In genomic region chr9:124442533-124442855, GRCm38 (mm10) we compare ENCODE assay signal across 10 mouse cellular contexts. TPM values are rescaled to one million over a fixed set of nuclear protein-coding genes. Genes with fewer than 3 reads are reported as not detected.
A peak's percentile ranks its signal among the peaks of the same experiment; 100 is the strongest.
DNase-seq lines count a peak whose midpoint lies in the region; ATAC-seq and TF ChIP-seq lines count a peak whose summit lies in the region.
"Had no signal": no experiment of that assay in that cellular context is flagged by ENCODE, and none has a peak within 500 bp of the region (broad histone marks: within the 10 kb centered on the region; RNA-seq: fewer than 3 reads in every experiment).

No protein-coding gene starts in this region.

- peaks cover 39% of the 10 kb centered on the region for H3K36me3 ChIP-seq in heart, embryonic 13.5 days
- H3K36me3 ChIP-seq in liver, embryonic 11.5 days (ENCODE audit: control insufficient read depth, insufficient read depth, low read length): peaks cover 37% of the 10 kb centered on the region

- peaks cover 32% of the 10 kb centered on the region for H3K9me3 ChIP-seq in heart, embryonic 13.5 days
- H3K9me3 ChIP-seq in liver, embryonic 11.5 days (ENCODE audit: control insufficient read depth, low read length): peaks cover 32% of the 10 kb centered on the region

- no peak for TF ChIP-seq CTCF in brain, embryonic 14.5 days (IDR thresholded peaks at IDR 0.05; ENCODE audit: borderline replicate concordance, extremely low read depth, insufficient read depth, insufficient read length)

- H3K9ac ChIP-seq in heart, embryonic 13.5 days: no peak overlapping the region
- no peak overlapping the region for H3K9ac ChIP-seq in liver, embryonic 11.5 days (ENCODE audit: low read depth, low read length)

- DNase-seq in frontal cortex, adult 2 months (ENCODE audit: extremely low spot score in 1 of 2, low spot score in 1 of 2): peak; percentile 0 to 5
- DNase-seq in 3134 (ENCODE audit: extremely low read depth, insufficient read length, low spot score) (peak; percentile 43), adipocyte (ENCODE audit: low spot score) (no peak)
- DNase-seq in brain, embryonic 14.5 days (ENCODE audit: low read depth): peak; percentile 6
- DNase-seq in liver, embryonic 11.5 days (ENCODE audit: low spot score): no peak
- DNase-seq in testis, postnatal 14 days (ENCODE audit: low spot score): peak; percentile 77

- no peak overlapping the region for H3K4me2 ChIP-seq in heart, embryonic 13.5 days
- no peak overlapping the region for H3K4me2 ChIP-seq in liver, embryonic 11.5 days

- WGBS in heart, embryonic 13.5 days: 96% methylated on average over 15 of the region's 15 CpGs
- WGBS in liver, embryonic 11.5 days: 95% methylated on average over 15 of the region's 15 CpGs

- H3K27me3 ChIP-seq in heart, embryonic 13.5 days (replicated peaks): no peaks in the 10 kb centered on the region
- H3K27me3 ChIP-seq in liver, embryonic 11.5 days (replicated peaks; ENCODE audit: control insufficient read depth, insufficient read depth, low read length): no peaks in the 10 kb centered on the region

- no peaks in the 10 kb centered on the region for H3K4me1 ChIP-seq in heart, embryonic 13.5 days
- no peaks in the 10 kb centered on the region for H3K4me1 ChIP-seq in liver, embryonic 11.5 days (replicated peaks; ENCODE audit: control insufficient read depth, insufficient read depth, low read length)

- no peak overlapping the region for H3K4me3 ChIP-seq in heart, embryonic 13.5 days
- no peak overlapping the region for H3K4me3 ChIP-seq in liver, embryonic 11.5 days (ENCODE audit: low read depth, low read length)
- H3K4me3 ChIP-seq: erythroblast, embryonic 14.5 days had no signal

- no peak for ATAC-seq in frontal cortex, adult (ENCODE audit: low TSS enrichment)
- ATAC-seq in heart, embryonic 13.5 days (ENCODE audit: extremely low read depth, insufficient number of reproducible peaks, low FRiP score, low TSS enrichment): 0 out of 2 replicates have a peak, but pooled peaks have one; percentile 27
- ATAC-seq in liver, embryonic 11.5 days (replicated peaks; ENCODE audit: low FRiP score): peak; percentile 37; the same call in 1 of the 2 replicates

- H3K27ac ChIP-seq in heart, embryonic 13.5 days (replicated peaks): no peak overlapping the region
- H3K27ac ChIP-seq in liver, embryonic 11.5 days (ENCODE audit: low read depth, low read length): no peak overlapping the region
- H3K27ac ChIP-seq: macrophage had no signal

- no peak for TF ChIP-seq POLR2A in brain, embryonic 14.5 days (IDR thresholded peaks at IDR 0.05; ENCODE audit: borderline replicate concordance, extremely low read depth, insufficient read depth, insufficient read length, poor library complexity, severe bottlenecking)

RNA-seq across cellular contexts. Expression of gene Ppp2r3d, which starts 34.2 kb away (rescaled TPM):
- polyA plus RNA-seq in frontal cortex, adult 2 months (2012; rRNA removed): 175 and 181 TPM in 2 replicates
- polyA plus RNA-seq in brain, embryonic 14.5 days (2012; rRNA removed): 314 and 336 TPM in 2 replicates
- polyA plus RNA-seq in heart, embryonic 13.5 days (2015; fragmentation: Nextera tagmentation; extraction: Ambion mirVana): 116 and 118 TPM in 2 replicates
- 83.7 and 91.3 TPM in 2 replicates for polyA plus RNA-seq in liver, embryonic 11.5 days (2014; fragmentation: Nextera tagmentation; extraction: Ambion mirVana)

RNA-seq across cellular contexts. Expression of gene Gm21836, which starts 51.1 kb away (rescaled TPM):
- not detected in 2 replicates for polyA plus RNA-seq in frontal cortex, adult 2 months (2012; rRNA removed)
- polyA plus RNA-seq in brain, embryonic 14.5 days (2012; rRNA removed): not detected in 2 replicates
- polyA plus RNA-seq in heart, embryonic 13.5 days (2015; fragmentation: Nextera tagmentation; extraction: Ambion mirVana): not detected in 2 replicates
- polyA plus RNA-seq in liver, embryonic 11.5 days (2014; fragmentation: Nextera tagmentation; extraction: Ambion mirVana): not detected in 2 replicates
- polyA plus RNA-seq: erythroblast, embryonic 14.5 days; macrophage had no signal

Comparison
In these comparisons a context has a peak if more than half of its experiments do, and no peak if none do; other contexts are left out.
1. DNase-seq: peak in frontal cortex, adult 2 months (2 of 2), 3134 (single experiment), brain, embryonic 14.5 days (single experiment) and testis, postnatal 14 days (single experiment); none in liver, embryonic 11.5 days (single experiment) and adipocyte (single experiment).